Mouse (Mus musculus): ENCODE results near the gene Gmfg.
A peak's percentile ranks its signal among the peaks of the same experiment; 100 is the strongest.

The Gmfg gene

GRCm38 (mm10) chr7:28436932-28437570 is at the start of gene Gmfg:
Gene Gmfg, plus strand, starts transcription at chr7:28437447.
- peak; percentile 86 for DNase-seq (ENCODE audit: low spot score)

GRCm38 (mm10) chr7:28390331-28390730 is 46.9 kb upstream of the Gmfg start:
- no peak for DNase-seq (ENCODE audit: low spot score)

- DNase-seq (ENCODE audit: low spot score): peak; percentile 98
Observed at GRCm38 (mm10) chr7:28392429-28393271, 44.6 kb upstream of the Gmfg start, which contains the start of the genes Med29 and Paf1. Gene Med29, minus strand, starts transcription at chr7:28392708. Gene Paf1, plus strand, starts transcription at chr7:28392951.

GRCm38 (mm10) chr7:28393272-28393951 is 43.8 kb upstream of the Gmfg start:
- DNase-seq (ENCODE audit: low spot score): peak; percentile 59

GRCm38 (mm10) chr7:28395425-28395824 is 41.8 kb upstream of the Gmfg start:
- DNase-seq (ENCODE audit: low spot score): no peak

- peak; percentile 59 for DNase-seq (ENCODE audit: low spot score)
Observed at GRCm38 (mm10) chr7:28398000-28398399, 39.2 kb upstream of the Gmfg start.

GRCm38 (mm10) chr7:28398696-28399340 is 38.4 kb upstream of the Gmfg start:
- DNase-seq (ENCODE audit: low spot score): no peak

- DNase-seq (ENCODE audit: low spot score): no peak
Observed at GRCm38 (mm10) chr7:28401030-28401429, 36.2 kb upstream of the Gmfg start.

- no peak for DNase-seq (ENCODE audit: low spot score)
Observed at GRCm38 (mm10) chr7:28401942-28402341, 35.3 kb upstream of the Gmfg start.

- no peak for DNase-seq (ENCODE audit: low spot score)
Observed at GRCm38 (mm10) chr7:28410841-28411475, 26.3 kb upstream of the Gmfg start.

GRCm38 (mm10) chr7:28412826-28413225 is 24.4 kb upstream of the Gmfg start:
- DNase-seq (ENCODE audit: low spot score): no peak

GRCm38 (mm10) chr7:28417368-28417767 is 19.9 kb upstream of the Gmfg start:
- no peak for DNase-seq (ENCODE audit: low spot score)

- peak; percentile 24 for DNase-seq (ENCODE audit: low spot score)
Observed at GRCm38 (mm10) chr7:28418096-28418670, 19.1 kb upstream of the Gmfg start.

- DNase-seq (ENCODE audit: low spot score): no peak
Observed at GRCm38 (mm10) chr7:28419416-28419815, 17.8 kb upstream of the Gmfg start.

GRCm38 (mm10) chr7:28423018-28423417 is 14.2 kb upstream of the Gmfg start:
- DNase-seq (ENCODE audit: low spot score): no peak

- DNase-seq (ENCODE audit: low spot score): no peak
Observed at GRCm38 (mm10) chr7:28427738-28428137, 9.5 kb upstream of the Gmfg start.

GRCm38 (mm10) chr7:28430512-28430911 is 6.7 kb upstream of the Gmfg start:
- no peak for DNase-seq (ENCODE audit: low spot score)

GRCm38 (mm10) chr7:28432252-28432651 is 5.0 kb upstream of the Gmfg start:
- no peak for DNase-seq (ENCODE audit: low spot score)

GRCm38 (mm10) chr7:28435660-28436259 is 1.5 kb upstream of the Gmfg start:
- DNase-seq (ENCODE audit: low spot score): peak; percentile 12

- DNase-seq (ENCODE audit: low spot score): peak; percentile 99
Observed at GRCm38 (mm10) chr7:28436271-28436904, 859 bp upstream of the Gmfg start.

Measured in MN1 (cell line).